Comparison of ENCODE assay signal across 15 mouse cellular contexts in genomic region chr12:33496306-33496705, GRCm38 (mm10).
"Had no signal": no experiment of that assay in that cellular context is flagged by ENCODE, and none has a peak within 500 bp of the region (broad histone marks: within the 10 kb centered on the region; RNA-seq: fewer than 3 reads in every experiment).

No protein-coding gene starts in this region.

- H3K4me2 ChIP-seq: neural tube, embryonic 15.5 days; stomach, embryonic 15.5 days had no signal

- H3K4me1 ChIP-seq: neural tube, embryonic 15.5 days; stomach, embryonic 15.5 days had no signal

- H3K27ac ChIP-seq: neural tube, embryonic 15.5 days; stomach, embryonic 15.5 days; stomach, postnatal 0 days had no signal

- H3K9ac ChIP-seq: neural tube, embryonic 15.5 days; stomach, embryonic 15.5 days had no signal

- H3K27me3 ChIP-seq: neural tube, embryonic 15.5 days; stomach, embryonic 15.5 days had no signal

- H3K4me3 ChIP-seq: neural tube, embryonic 15.5 days; stomach, embryonic 15.5 days had no signal

- H3K36me3 ChIP-seq: neural tube, embryonic 15.5 days; stomach, embryonic 15.5 days had no signal

- H3K9me3 ChIP-seq: neural tube, embryonic 15.5 days; stomach, embryonic 15.5 days had no signal

- DNase-seq: retina, postnatal 1 day; right cerebral cortex, adult 18-20 months; right cerebral cortex, postnatal 14 days; right cerebral cortex, postnatal 25 days; right cerebral cortex, postnatal 4 days; spleen, adult 18-20 months; thymus, adult 18-20 months; thymus, adult 2 months; thymus, postnatal 14 days; thymus, postnatal 25 days; thymus, postnatal 36 days; thymus, postnatal 4 days had no signal
